Mouse (Mus musculus) gastrocnemius, postnatal 14 days (tissue): ENCODE results near the gene Tmc2. TPM values are rescaled to one million over a fixed set of nuclear protein-coding genes. Genes with fewer than 3 reads are reported as not detected.

Source experiments
- DNase-seq: peaks from one replicate; pipeline ENCODE4 v3.0.0; 2021; ENCODE audit warnings: mixed read lengths
- intact Hi-C: fragments of 180-260 bp; cut with DNase I; formaldehyde crosslinking; loops from one replicate; pipeline ENCODE4 v1.15.1; 2025; ENCODE audit warnings: low total_unique reads
- total RNA-seq, 2 experiments: library from RNA; stranded (reverse); gene quantifications; 2 replicates each; pipeline ENCODE4 v1.2.3; 2021

Tmc2 gene
- total RNA-seq, 2 experiments from 2014 or later: not detected

- DNase-seq: no peak
- intact Hi-C loops: no loop called here
Measured at GRCm38 (mm10) chr2:130211581-130211980, 16.6 kb downstream of the Tmc2 start.

GRCm38 (mm10) chr2:130246912-130247311, 51.9 kb downstream of the Tmc2 start:
- DNase-seq: no peak
- intact Hi-C loops: loop anchor here (5.0 kb wide), 1 partner anchor 175 kb away; no protein-coding TSS in a partner anchor

- DNase-seq: no peak
- intact Hi-C loops: loop anchor here (5.0 kb wide), 1 partner anchor 176 kb away; no protein-coding TSS in a partner anchor
Measured at GRCm38 (mm10) chr2:130248226-130248625, 53.2 kb downstream of the Tmc2 start.

- intact Hi-C loops: no loop called here
Measured at GRCm38 (mm10) chr2:130256762-130257161, 61.8 kb downstream of the Tmc2 start.

GRCm38 (mm10) chr2:130260822-130261221, 65.8 kb downstream of the Tmc2 start:
- intact Hi-C loops: no loop called here
- DNase-seq: no peak

More at GRCm38 (mm10) chr2:130256762-130257161, 61.8 kb downstream of the Tmc2 start:
- DNase-seq: no peak

GRCm38 (mm10) chr2:130261914-130262313, 66.9 kb downstream of the Tmc2 start:
- intact Hi-C loops: no loop called here
- no peak for DNase-seq

- intact Hi-C loops: no loop called here
- DNase-seq: no peak
Measured at GRCm38 (mm10) chr2:130262398-130262797, 67.4 kb downstream of the Tmc2 start.

- intact Hi-C loops: no loop called here
- no peak for DNase-seq
Measured at GRCm38 (mm10) chr2:130265520-130265919, 70.5 kb downstream of the Tmc2 start.

GRCm38 (mm10) chr2:130268074-130268473, 73.1 kb downstream of the Tmc2 start:
- no peak for DNase-seq
- intact Hi-C loops: no loop called here

- intact Hi-C loops: no loop called here
- no peak for DNase-seq
Measured at GRCm38 (mm10) chr2:130273732-130274131, 78.7 kb downstream of the Tmc2 start.

GRCm38 (mm10) chr2:130274149-130274861, 79.3 kb downstream of the Tmc2 start, which contains the start of gene Nop56:
Gene Nop56, plus strand, starts transcription at chr2:130274430.
- peak; percentile 98 for DNase-seq
- intact Hi-C loops: no loop called here

GRCm38 (mm10) chr2:130274862-130275261, 79.9 kb downstream of the Tmc2 start:
- intact Hi-C loops: no loop called here

GRCm38 (mm10) chr2:130275649-130276048, 80.7 kb downstream of the Tmc2 start:
- peak; percentile 43 for DNase-seq
- intact Hi-C loops: no loop called here

More at GRCm38 (mm10) chr2:130274862-130275261, 79.9 kb downstream of the Tmc2 start:
- DNase-seq: no peak

- intact Hi-C loops: no loop called here
- no peak for DNase-seq
Measured at GRCm38 (mm10) chr2:130279600-130280091, 84.7 kb downstream of the Tmc2 start.

- no peak for DNase-seq
- intact Hi-C loops: no loop called here
Measured at GRCm38 (mm10) chr2:130280224-130280623, 85.2 kb downstream of the Tmc2 start.

GRCm38 (mm10) chr2:130280818-130281217, 85.8 kb downstream of the Tmc2 start:
- intact Hi-C loops: no loop called here
- no peak for DNase-seq

- peak; percentile 93 for DNase-seq
- intact Hi-C loops: no loop called here
Measured at GRCm38 (mm10) chr2:130283854-130284654, 89.1 kb downstream of the Tmc2 start, which contains the start of gene Idh3b. Gene Idh3b, minus strand, starts transcription at chr2:130284547.

- intact Hi-C loops: no loop called here
- DNase-seq: no peak
Measured at GRCm38 (mm10) chr2:130289086-130289485, 94.1 kb downstream of the Tmc2 start.

GRCm38 (mm10) chr2:130291434-130291833, 96.4 kb downstream of the Tmc2 start:
- DNase-seq: peak; percentile 49
- intact Hi-C loops: loop anchor here (5.0 kb wide), 1 partner anchor 121 kb away; no protein-coding TSS in a partner anchor

GRCm38 (mm10) chr2:130293009-130293408, 98.0 kb downstream of the Tmc2 start:
- intact Hi-C loops: loop anchor here (5.0 kb wide), 1 partner anchor 119 kb away; no protein-coding TSS in a partner anchor
- no peak for DNase-seq
